Mouse (Mus musculus) erythroblast, embryonic 14.5 days (primary cell): ENCODE measurements around the gene Fam193b. TPM values are rescaled to one million over a fixed set of nuclear protein-coding genes. Genes with fewer than 3 reads are reported as not detected.

ENCODE experiments used
- H3K27me3 ChIP-seq: 2 replicates; pipeline ENCODE4 v1.6.1; 2012; ENCODE audit warnings: inconsistent platforms; ENCODE audit not compliant: control insufficient read depth
- H3K36me3 ChIP-seq: 2 replicates; pipeline ENCODE4 v1.6.1; 2012; ENCODE audit warnings: mild to moderate bottlenecking, inconsistent platforms; ENCODE audit not compliant: control insufficient read depth
- H3K4me1 ChIP-seq: 2 replicates; pipeline ENCODE4 v1.6.1; 2012; ENCODE audit warnings: inconsistent platforms; ENCODE audit not compliant: control insufficient read depth
- H3K4me3 ChIP-seq: replicated peaks from 2 replicates; pipeline ENCODE3; 2012; ENCODE audit warnings: moderate library complexity, mild to moderate bottlenecking, inconsistent platforms
- H3K9me3 ChIP-seq: 2 replicates; pipeline ENCODE4 v1.6.1; 2012; ENCODE audit warnings: low read length, inconsistent platforms, mixed read lengths; ENCODE audit not compliant: control insufficient read depth
- GATA1 ChIP-seq: IDR thresholded peaks from 2 replicates; pipeline ENCODE4 v1.6.1; 2012; ENCODE audit warnings: low read length, inconsistent platforms, mixed read lengths
- TAL1 ChIP-seq: IDR thresholded peaks from 3 replicates; pipeline ENCODE4 v1.6.1; 2012; ENCODE audit warnings: low read length, inconsistent platforms, mixed read lengths
- polyA plus RNA-seq: library from polyadenylated mRNA; stranded (reverse); fragments of >175 nt; gene quantifications from 2 replicates; pipeline ENCODE4 v1.2.3, GENCODE M21; 2012

Fam193b gene
- polyA plus RNA-seq, 1 experiment = 9.1 TPM

GRCm38 (mm10) chr13:55563266-55563879 is 7.5 kb downstream of the Fam193b start:
- Histone ChIP-seq H3K4me3 (no peak overlapping the region), H3K9me3 (no peaks in the 10 kb centered on the region), H3K36me3 (peaks cover 62% of the 10 kb centered on the region), H3K27me3 (no peaks in the 10 kb centered on the region), H3K4me1 (peaks cover 4% of the 10 kb centered on the region)
- TF ChIP-seq GATA1 (no peak), TAL1 (no peak)

DNA sequence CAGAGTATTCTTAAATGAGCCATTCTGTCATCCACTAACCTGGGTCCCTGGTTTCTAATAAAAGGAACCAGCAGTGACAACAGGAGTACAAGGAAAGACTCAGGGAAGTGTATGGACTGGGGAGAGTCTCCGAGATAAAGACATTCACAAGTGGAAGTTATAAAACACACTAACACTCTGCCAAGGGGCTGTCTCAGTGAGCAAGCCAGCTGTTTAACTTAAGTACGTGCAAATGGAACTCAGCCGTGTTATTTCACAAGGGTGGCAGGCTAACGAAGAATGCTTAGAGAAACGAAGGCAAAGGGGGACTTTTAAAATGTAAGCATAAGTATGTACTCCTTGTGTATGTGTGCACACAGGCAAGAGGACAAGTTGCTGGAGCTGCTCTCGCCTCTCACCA is 13.4 kb downstream of the Fam193b start:
- no peak for TF ChIP-seq GATA1
- TF ChIP-seq TAL1 = no peak
- peaks cover 62% of the 10 kb centered on the region for H3K36me3 ChIP-seq
- H3K9me3 ChIP-seq = no peaks in the 10 kb centered on the region
- no peaks in the 10 kb centered on the region; the same call in none of the 2 replicates for H3K4me1 ChIP-seq
- H3K4me3 ChIP-seq = no peak overlapping the region
- H3K27me3 ChIP-seq = no peaks in the 10 kb centered on the region

DNA sequence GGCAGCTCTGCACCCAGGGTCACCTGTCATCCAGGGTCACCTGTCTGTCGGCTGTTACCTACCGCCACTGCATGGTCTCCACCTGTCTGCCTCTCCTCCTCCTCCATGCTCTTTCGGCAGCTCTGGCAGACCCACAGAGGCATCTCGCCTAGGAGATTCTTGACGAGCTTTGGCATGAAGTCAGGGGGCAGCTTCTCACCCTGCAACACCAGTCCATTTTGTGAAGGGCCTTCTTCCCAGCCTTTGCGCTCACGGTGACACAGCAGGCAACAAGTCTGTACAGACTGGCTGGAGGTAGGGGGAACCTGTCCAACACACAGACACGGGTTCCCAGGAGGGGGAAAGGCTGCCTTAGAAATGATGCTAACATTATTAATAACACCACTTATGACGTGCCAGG is 15.0 kb downstream of the Fam193b start:
- Histone ChIP-seq H3K4me3 (no peak overlapping the region), H3K36me3 (peaks cover 67% of the 10 kb centered on the region), H3K4me1 (no peaks in the 10 kb centered on the region; the same call in none of the 2 replicates), H3K9me3 (no peaks in the 10 kb centered on the region), H3K27me3 (no peaks in the 10 kb centered on the region)
- no peak for TF ChIP-seq TAL1
- TF ChIP-seq GATA1 = no peak

GRCm38 (mm10) chr13:55549061-55549460 is 21.9 kb downstream of the Fam193b start:
- no peak overlapping the region for H3K4me3 ChIP-seq
- TF ChIP-seq TAL1 (no peak), GATA1 (no peak)
- no peaks in the 10 kb centered on the region for H3K27me3 ChIP-seq
- no peaks in the 10 kb centered on the region for H3K9me3 ChIP-seq
- peaks cover 95% of the 10 kb centered on the region for H3K36me3 ChIP-seq
- peaks cover 19% of the 10 kb centered on the region for H3K4me1 ChIP-seq

DNA sequence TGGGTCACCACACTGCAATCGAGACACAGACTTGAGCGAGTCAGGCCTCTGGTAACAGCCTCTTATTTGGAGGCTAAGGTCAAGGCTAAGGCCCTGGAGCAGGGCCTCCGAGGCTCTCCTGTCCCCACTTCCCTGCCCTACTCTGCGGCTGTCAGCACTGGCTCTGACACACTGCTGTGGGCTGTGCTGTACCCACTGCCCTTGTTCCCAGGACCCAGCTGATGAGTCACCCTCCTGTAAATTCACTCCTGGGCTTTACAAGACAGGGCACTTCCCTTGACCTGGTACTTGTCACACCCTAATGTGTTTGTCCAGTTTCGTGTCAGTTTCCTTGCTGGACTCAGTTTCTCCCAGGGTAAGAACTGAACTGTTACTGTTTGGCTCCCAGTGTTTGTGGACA is 22.5 kb downstream of the Fam193b start:
- Histone ChIP-seq H3K9me3 (no peaks in the 10 kb centered on the region), H3K4me1 (peaks cover 22% of the 10 kb centered on the region), H3K36me3 (peaks cover 95% of the 10 kb centered on the region), H3K4me3 (no peak overlapping the region), H3K27me3 (no peaks in the 10 kb centered on the region)
- no peak for TF ChIP-seq GATA1

DNA sequence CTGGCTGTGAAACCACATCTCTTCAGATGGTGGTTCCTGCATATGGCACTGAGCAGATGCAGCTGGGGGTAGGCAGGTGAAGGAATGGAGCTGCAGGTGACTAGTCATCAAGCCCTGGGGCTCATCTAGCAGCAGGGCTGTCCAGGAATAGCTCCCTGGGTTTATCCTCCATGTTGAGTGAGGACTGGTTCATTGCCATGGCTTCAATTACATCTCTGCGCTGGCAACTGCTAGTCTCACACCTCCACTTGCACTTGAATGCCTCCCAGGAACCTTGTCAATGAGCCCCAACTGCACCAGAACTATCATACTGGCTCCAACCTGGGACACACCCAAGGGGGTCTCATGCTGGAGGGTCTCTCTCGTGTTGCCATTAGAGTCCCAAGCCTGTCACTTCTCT is 23.0 kb downstream of the Fam193b start:
- H3K4me1 ChIP-seq = peaks cover 22% of the 10 kb centered on the region
- TF ChIP-seq GATA1 (no peak), TAL1 (no peak)
- no peaks in the 10 kb centered on the region for H3K9me3 ChIP-seq
- H3K4me3 ChIP-seq = no peak overlapping the region
- peaks cover 95% of the 10 kb centered on the region for H3K36me3 ChIP-seq
- no peaks in the 10 kb centered on the region for H3K27me3 ChIP-seq

GRCm38 (mm10) chr13:55544792-55545191 is 26.1 kb downstream of the Fam193b start:
- H3K4me1 ChIP-seq = peaks cover 36% of the 10 kb centered on the region
- peaks cover 99% of the 10 kb centered on the region for H3K36me3 ChIP-seq
- H3K4me3 ChIP-seq = no peak overlapping the region
- no peaks in the 10 kb centered on the region for H3K9me3 ChIP-seq
- peak; percentile 72 for TF ChIP-seq TAL1
- TF ChIP-seq GATA1 = no peak
- no peaks in the 10 kb centered on the region for H3K27me3 ChIP-seq

- H3K4me1 ChIP-seq = peaks cover 36% of the 10 kb centered on the region
- TF ChIP-seq TAL1 (no peak), GATA1 (no peak)
- H3K36me3 ChIP-seq = peaks cover 99% of the 10 kb centered on the region
- no peaks in the 10 kb centered on the region for H3K27me3 ChIP-seq
- no peaks in the 10 kb centered on the region for H3K9me3 ChIP-seq
- H3K4me3 ChIP-seq = no peak overlapping the region
These were observed 27.5 kb downstream of the Fam193b start for GRCm38 (mm10) chr13:55543447-55543846.

DNA sequence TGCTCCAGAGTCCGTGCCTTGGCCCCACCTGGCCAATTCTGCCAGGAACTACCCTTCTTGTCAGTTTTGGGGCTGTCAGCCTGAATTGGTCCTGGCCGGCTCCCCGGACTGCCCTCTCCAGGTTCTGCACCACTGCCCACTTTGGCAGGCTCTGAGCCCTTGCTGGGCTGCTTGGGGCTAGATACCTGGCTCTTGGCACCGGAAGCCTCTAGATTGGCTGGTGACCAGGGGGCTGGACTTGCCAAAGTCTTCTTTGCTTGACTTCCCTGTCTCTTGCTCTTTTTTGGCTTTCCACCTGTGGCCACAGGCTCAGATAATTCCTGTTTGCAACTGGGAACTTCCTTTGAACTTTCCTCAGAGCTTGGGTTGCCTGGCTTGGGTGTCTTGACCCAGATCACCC is 28.0 kb downstream of the Fam193b start:
- no peak for TF ChIP-seq GATA1
- no peak for TF ChIP-seq TAL1
- Histone ChIP-seq H3K4me3 (no peak overlapping the region), H3K4me1 (peaks cover 36% of the 10 kb centered on the region), H3K36me3 (peaks cover 99% of the 10 kb centered on the region), H3K9me3 (no peaks in the 10 kb centered on the region), H3K27me3 (no peaks in the 10 kb centered on the region)

- Histone ChIP-seq H3K4me3 (no peak overlapping the region), H3K4me1 (peaks cover 49% of the 10 kb centered on the region), H3K36me3 (peaks cover 82% of the 10 kb centered on the region), H3K27me3 (no peaks in the 10 kb centered on the region), H3K9me3 (no peaks in the 10 kb centered on the region)
- TF ChIP-seq GATA1 (no peak), TAL1 (no peak)
These were observed 30.0 kb downstream of the Fam193b start for GRCm38 (mm10) chr13:55540933-55541332.
